Mouse (Mus musculus) gastrocnemius, postnatal 4 days (tissue): ENCODE data around the gene Spem1. TPM values are rescaled to one million over a fixed set of nuclear protein-coding genes. Genes with fewer than 3 reads are reported as not detected.
"Not testable (repeated sequence)": the region's sequence is repeated elsewhere in the genome, so short reads cannot be mapped to it uniquely, and the experiment has no call there.

Source experiments
- DNase-seq, 2 experiments: peaks; one replicate each; pipeline ENCODE4 v3.0.0; 2021 to 2022; ENCODE audit warnings: low spot score in 2 of 2, mixed read lengths in 2 of 2
- long read RNA-seq, 2 experiments: library from polyadenylated mRNA; stranded (forward); transcript quantifications; one replicate each; pipeline ENCODE4 v2.0.0; 2021
- total RNA-seq, 2 experiments: library from RNA; stranded (reverse); gene quantifications; 2 replicates each; pipeline ENCODE4 v1.2.3; 2021

Gene Spem1
- total RNA-seq: under 1 TPM in 1 of 2 experiments, not detected in 1; 0.34 TPM
- long read RNA-seq, experiment 1: 0 reads
- long read RNA-seq, experiment 2: 0 reads

GRCm38 (mm10) chr11:69822080-69822479, at the start of gene Spem1:
Gene Spem1 (minus strand): TSS chr11:69822180.
- no peak for DNase-seq

- no peak for DNase-seq
These were observed 48.5 kb upstream of the Spem1 start for GRCm38 (mm10) chr11:69870289-69871069.

GRCm38 (mm10) chr11:69867335-69867734, 45.4 kb upstream of the Spem1 start:
- DNase-seq: no peak

- DNase-seq: no peak
These were observed 43.6 kb upstream of the Spem1 start for GRCm38 (mm10) chr11:69865561-69865960.

GRCm38 (mm10) chr11:69864138-69864860, 42.3 kb upstream of the Spem1 start:
- DNase-seq: no peak

GRCm38 (mm10) chr11:69863729-69864128, 41.7 kb upstream of the Spem1 start:
- not testable (repeated sequence) for DNase-seq

- DNase-seq: no peak
These were observed 36.4 kb upstream of the Spem1 start, which contains the start of gene Tnk1 for GRCm38 (mm10) chr11:69858113-69858998. Gene Tnk1 (minus strand): TSS chr11:69858730.

GRCm38 (mm10) chr11:69855347-69855746, 33.4 kb upstream of the Spem1 start:
- no peak for DNase-seq

GRCm38 (mm10) chr11:69854680-69855079, 32.7 kb upstream of the Spem1 start:
- DNase-seq: no peak

GRCm38 (mm10) chr11:69853994-69854393, 32.0 kb upstream of the Spem1 start:
- no peak for DNase-seq

- DNase-seq: no peak
These were observed 28.8 kb upstream of the Spem1 start for GRCm38 (mm10) chr11:69850754-69851153.

GRCm38 (mm10) chr11:69849884-69850283, 27.9 kb upstream of the Spem1 start:
- no peak for DNase-seq

GRCm38 (mm10) chr11:69849128-69849527, 27.1 kb upstream of the Spem1 start:
- no peak for DNase-seq

- no peak for DNase-seq
These were observed 26.0 kb upstream of the Spem1 start for GRCm38 (mm10) chr11:69848021-69848420.

- DNase-seq: no peak
These were observed 25.0 kb upstream of the Spem1 start for GRCm38 (mm10) chr11:69846738-69847688.

GRCm38 (mm10) chr11:69846198-69846680, 24.3 kb upstream of the Spem1 start, which contains the start of gene Plscr3:
Gene Plscr3 (plus strand): TSS chr11:69846376.
- peak; percentile 86 to 91 for DNase-seq

GRCm38 (mm10) chr11:69838714-69839104, 16.7 kb upstream of the Spem1 start:
- DNase-seq: no peak

GRCm38 (mm10) chr11:69837952-69838713, 16.2 kb upstream of the Spem1 start, which contains the start of gene Tmem256:
Gene Tmem256 (plus strand): TSS chr11:69838514.
- peak; percentile 81 to 94 for DNase-seq

- DNase-seq: peak in 1 of 2 experiments; percentile 62
These were observed 15.6 kb upstream of the Spem1 start, which contains the start of gene Nlgn2 for GRCm38 (mm10) chr11:69837604-69837951. Gene Nlgn2 (minus strand): TSS chr11:69837784.
